Mouse (Mus musculus) CD4-positive, CD25-positive, alpha-beta regulatory T cell, adult 4 months (primary cell): ENCODE measurements around the gene Nxt1. TPM values are rescaled to one million over a fixed set of nuclear protein-coding genes. Genes with fewer than 3 reads are reported as not detected.

Source experiments
- ATAC-seq: one replicate; pipeline ENCODE4 v1.8.0; 2017
- polyA plus RNA-seq, 2 experiments: library from polyadenylated mRNA; unstranded; fragments of 100-300 nt; shearing (Covaris generic); gene quantifications; one replicate each; pipeline ENCODE4 v1.2.1; 2017

Nxt1 gene
- polyA plus RNA-seq, 2 experiments from 2014 or later, result 41.1 to 61.1 TPM

DNA sequence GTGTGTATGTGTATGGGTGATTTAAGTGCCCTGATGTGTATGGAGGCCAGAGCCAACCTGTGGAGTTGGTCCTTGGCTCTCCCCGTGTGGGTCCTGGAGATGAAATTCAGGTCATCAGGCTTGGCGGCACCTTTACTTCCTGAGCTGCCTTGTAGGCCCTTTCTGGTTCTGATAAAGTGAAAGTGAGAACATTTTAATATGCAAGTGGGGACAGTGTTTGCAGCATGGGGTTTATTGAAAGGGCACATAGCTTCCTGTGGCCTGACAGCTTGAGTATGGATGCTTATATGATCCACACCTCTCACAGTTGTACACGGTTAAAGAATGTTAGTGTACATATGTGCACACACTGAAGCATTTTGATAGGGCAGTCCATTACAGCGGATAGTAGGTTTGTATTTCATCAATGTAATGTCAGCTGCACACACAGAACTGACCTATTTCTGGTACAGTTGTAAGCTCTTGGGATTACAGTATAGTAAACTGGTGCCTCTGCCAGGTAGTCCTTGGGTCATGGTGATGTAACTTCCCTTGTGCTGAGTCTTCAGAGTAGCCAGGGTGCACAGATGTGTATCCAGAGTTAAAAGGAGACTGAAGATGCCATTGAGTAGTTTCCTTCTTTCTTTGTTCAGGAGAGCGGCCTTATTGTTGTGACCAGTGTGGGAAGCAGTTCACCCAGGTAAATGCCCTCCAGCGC, 17.2 kb downstream of the Nxt1 start:
- ATAC-seq, result peak; percentile 81

GRCm38 (mm10) chr2:148690291-148690690, 17.9 kb downstream of the Nxt1 start:
- no peak for ATAC-seq

DNA sequence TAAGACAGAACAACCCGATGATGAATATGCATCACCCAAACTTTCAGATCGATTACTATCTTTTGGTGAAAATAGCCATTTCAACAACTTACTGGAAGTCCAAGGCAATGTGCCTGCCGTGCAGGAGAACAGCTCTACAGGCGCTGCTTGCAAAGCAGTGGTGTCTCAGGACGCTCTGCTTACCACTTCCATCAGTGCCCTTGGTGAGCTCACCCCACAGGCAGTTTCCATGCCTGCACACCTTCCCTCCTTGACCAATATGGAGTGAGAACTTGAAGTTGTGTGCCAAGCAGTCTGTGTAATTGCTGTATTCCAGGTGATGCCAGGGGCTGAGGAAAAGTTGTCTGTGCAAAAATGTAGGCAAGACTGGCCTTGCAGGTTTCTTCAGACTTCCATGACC, 18.4 kb downstream of the Nxt1 start:
- no peak for ATAC-seq

DNA sequence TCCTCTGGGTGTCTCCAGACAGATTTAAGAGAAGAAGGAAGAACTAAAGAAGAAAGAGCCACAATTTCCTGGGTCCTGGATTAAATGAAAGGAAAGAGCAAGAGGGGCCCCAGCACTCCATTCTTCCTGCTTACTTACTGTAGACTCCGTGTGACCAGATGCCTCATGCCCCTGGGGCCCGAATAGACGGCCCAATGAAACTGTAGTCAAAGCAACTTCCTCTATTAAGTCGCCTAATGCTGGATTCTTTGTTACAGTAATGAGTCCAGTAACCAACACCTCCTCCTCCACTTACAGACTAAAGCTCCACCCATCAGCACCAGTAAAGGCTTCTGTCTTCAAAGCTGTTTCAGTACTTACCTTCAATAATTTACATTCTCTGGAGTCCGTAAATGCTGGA, 26.2 kb downstream of the Nxt1 start:
- ATAC-seq, result no peak

- ATAC-seq, result peak; percentile 87
These were observed 34.2 kb downstream of the Nxt1 start for GRCm38 (mm10) chr2:148706409-148707201.

GRCm38 (mm10) chr2:148707202-148707530, 34.8 kb downstream of the Nxt1 start:
- no peak for ATAC-seq

GRCm38 (mm10) chr2:148712326-148712725, 39.9 kb downstream of the Nxt1 start:
- no peak for ATAC-seq

- ATAC-seq, result no peak
These were observed 44.7 kb downstream of the Nxt1 start for GRCm38 (mm10) chr2:148717072-148717471.

GRCm38 (mm10) chr2:148719271-148719995, 47.0 kb downstream of the Nxt1 start:
- peak; percentile 67 for ATAC-seq

Other genes with a start within 250 kb of the Nxt1 start
- under 1 TPM in 1 of 2 experiments, not detected in 1; 0.13 TPM for gene Cd93, start 229.0 kb upstream of the Nxt1 start, polyA plus RNA-seq
- 10 to 100 TPM; 17.0 to 19.0 TPM for gene Gzf1, start 8.4 kb downstream of the Nxt1 start, polyA plus RNA-seq
- gene Napb, start 59.9 kb downstream of the Nxt1 start, polyA plus RNA-seq, result 1 to 10 TPM; 1.2 TPM
- gene Cstl1, start 77.8 kb downstream of the Nxt1 start, polyA plus RNA-seq, result not detected
- not detected for gene Cst11, start 98.9 kb downstream of the Nxt1 start, polyA plus RNA-seq
- gene 8030411F24Rik, start 109.4 kb downstream of the Nxt1 start, polyA plus RNA-seq, result not detected
- not detected for gene Cst12, start 116.8 kb downstream of the Nxt1 start, polyA plus RNA-seq
- not detected for gene Cst8, start 126.2 kb downstream of the Nxt1 start, polyA plus RNA-seq
- gene Cst13, start 147.5 kb downstream of the Nxt1 start, polyA plus RNA-seq, result not detected
- not detected for gene Cst9, start 162.5 kb downstream of the Nxt1 start, polyA plus RNA-seq
- not detected for gene 9230104L09Rik, start 192.4 kb downstream of the Nxt1 start, polyA plus RNA-seq
- gene Cst3, start 203.1 kb downstream of the Nxt1 start, polyA plus RNA-seq, result 100 to 1,000 TPM; 159 to 175 TPM